Mouse (Mus musculus) urinary bladder, postnatal 4 days (tissue): ENCODE data around the gene Triml2.

Experiments used
- DNase-seq, 2 experiments: peaks; one replicate each; pipeline ENCODE4 v3.0.0; 2021 to 2022; ENCODE audit warnings: low spot score in 2 of 2

Gene Triml2

GRCm38 (mm10) chr8:43180054-43180690 lies at the start of gene Triml2:
Triml2 (plus strand) TSS chr8:43180541.
- DNase-seq = no peak

DNA sequence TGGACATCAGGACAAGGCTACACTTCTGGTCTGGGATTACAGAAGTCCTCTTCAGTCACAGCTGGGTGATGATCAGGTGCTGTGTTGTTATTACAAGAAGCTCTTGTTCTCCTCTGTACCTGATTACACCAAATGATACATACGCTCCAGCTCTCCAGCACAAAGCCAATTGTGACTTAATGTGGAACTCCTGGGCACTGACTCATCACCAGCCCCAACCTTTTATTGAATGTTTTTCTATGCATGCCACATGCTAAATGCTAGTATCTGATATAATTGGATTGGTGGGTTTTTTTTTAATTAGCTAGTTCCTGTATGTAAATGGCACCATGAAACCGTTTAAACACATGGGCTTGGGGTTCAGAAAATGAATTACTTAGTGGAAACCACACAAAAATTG lies 39.0 kb upstream of the Triml2 start, which contains the start of gene Triml1:
Gene Triml1 (minus strand): TSS at position 101 of the 400 bp plus-strand sequence.
- no peak for DNase-seq

DNA sequence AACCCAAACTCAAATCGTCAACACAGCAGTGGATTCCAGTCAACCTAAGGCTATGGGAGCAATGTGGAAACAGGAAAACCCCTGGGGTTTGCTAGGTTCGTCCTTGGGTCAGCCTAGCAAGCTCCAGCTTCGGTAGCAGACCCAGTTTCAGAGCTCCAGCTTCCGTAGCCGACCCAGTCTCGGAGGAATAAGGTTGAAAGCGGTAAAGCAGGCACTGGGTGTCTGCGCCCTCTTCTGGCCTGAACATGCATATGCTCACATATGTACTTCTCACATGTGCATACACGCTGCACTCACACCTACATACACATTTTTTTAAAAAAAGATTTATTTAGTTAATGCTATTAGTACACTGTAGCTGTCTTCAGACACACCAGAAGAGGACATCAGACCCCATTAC lies 31.0 kb upstream of the Triml2 start:
- no peak for DNase-seq

GRCm38 (mm10) chr8:43163255-43163654 lies 17.1 kb upstream of the Triml2 start:
- DNase-seq = no peak

DNA sequence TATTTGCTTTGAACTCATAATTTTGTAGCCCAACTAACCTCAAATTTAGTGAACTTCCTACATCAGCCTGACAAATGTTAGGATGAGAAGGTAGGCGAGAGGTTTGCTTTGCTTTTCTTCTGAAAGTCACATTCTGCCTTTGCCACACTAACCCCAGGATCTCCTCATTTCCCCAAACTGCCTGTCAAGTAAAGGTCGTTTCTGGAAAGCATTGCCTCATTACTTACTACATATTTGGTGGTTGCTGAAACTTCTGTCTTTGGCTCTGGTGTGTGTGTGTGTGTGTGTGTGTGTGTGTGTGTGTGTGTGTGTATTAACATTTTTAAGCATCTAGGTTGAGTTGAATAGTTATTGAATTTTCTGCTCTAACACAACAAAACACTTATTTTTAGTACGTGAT lies 15.9 kb upstream of the Triml2 start:
- DNase-seq = no peak

GRCm38 (mm10) chr8:43168083-43168482 lies 12.3 kb upstream of the Triml2 start:
- no peak for DNase-seq

- no peak for DNase-seq
These were observed 11.0 kb upstream of the Triml2 start for GRCm38 (mm10) chr8:43169249-43169755.

GRCm38 (mm10) chr8:43176766-43177486 lies 3.4 kb upstream of the Triml2 start:
- DNase-seq = no peak

- no peak for DNase-seq
These were observed 2.1 kb upstream of the Triml2 start for GRCm38 (mm10) chr8:43178263-43178662.

DNA sequence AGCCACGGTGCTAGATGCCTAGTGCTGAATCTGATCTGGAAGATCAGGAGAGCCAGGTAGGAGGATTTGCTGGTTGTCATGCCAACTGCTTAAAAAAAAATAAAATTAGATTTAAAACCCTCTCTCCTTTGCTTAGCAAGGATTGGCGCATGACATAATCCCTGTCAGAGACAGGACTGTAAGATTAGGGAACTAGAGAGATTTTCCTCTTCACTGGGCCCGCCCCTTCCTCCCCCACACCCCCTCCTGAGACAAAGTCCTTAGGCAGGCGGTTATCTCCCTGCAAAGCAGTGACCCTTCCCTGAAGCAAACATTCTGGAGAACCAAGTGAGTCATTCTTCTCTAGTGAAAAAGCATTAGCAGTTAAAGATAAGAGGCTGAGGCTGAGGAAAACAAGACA lies 1.2 kb upstream of the Triml2 start:
- DNase-seq = no peak

GRCm38 (mm10) chr8:43182281-43182680 lies 1.9 kb downstream of the Triml2 start:
- no peak for DNase-seq

GRCm38 (mm10) chr8:43215554-43215953 lies 35.2 kb downstream of the Triml2 start:
- no peak for DNase-seq

DNA sequence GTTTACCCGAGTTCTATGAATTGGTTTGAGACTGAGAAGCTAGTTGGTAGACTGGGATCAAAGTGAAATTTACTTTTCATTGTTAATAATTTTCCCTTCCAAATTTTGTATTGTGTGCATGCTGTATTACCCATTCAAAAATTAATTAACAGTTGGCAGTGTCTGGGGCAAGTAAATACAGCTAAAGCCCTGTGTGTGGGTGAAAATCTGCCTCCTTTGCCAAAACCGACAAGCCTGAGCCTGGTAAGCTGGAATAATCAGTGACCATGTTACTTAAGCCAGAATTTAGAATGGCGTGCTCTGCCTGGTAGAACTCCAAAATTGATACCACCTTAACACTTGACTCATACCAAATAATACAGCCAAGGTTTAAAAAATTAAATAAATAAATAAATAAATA lies 63.0 kb downstream of the Triml2 start:
- DNase-seq = no peak
